Mouse (Mus musculus) kidney, adult 11 months (tissue): ENCODE data around the gene Gata3.

Experiments used
- DNase-seq: peaks from one replicate; pipeline ENCODE4 v3.0.0; 2022

Gata3 gene

DNA sequence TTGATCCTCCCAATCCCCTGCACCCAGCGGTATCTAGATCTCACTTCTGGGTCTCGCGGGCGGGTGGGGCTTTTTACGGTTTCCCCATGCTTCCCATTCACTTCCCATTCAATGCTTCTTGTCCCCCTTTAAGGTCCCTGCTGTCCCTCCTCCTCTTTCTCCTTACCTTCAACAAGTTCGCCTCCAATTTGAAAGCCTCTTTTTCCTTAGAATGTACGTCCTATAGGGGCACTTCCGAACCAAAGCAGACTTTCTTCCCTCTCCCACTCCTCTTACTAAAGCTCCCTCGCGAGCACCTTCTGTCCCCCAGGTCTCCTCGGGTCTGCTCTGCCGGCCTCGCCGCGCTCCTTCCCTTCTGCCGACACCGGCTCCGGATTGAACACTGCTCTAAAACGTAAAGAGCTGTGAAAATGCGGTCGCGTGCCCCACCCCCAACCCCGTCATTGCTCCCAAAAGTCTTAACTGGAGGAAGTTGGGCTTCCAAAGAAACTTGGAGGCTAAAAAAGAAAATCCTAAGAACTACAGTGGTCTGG lies at the start of gene Gata3:
Gata3 (minus strand) TSS at position 384 of the 533 bp plus-strand sequence.
- no peak for DNase-seq

DNA sequence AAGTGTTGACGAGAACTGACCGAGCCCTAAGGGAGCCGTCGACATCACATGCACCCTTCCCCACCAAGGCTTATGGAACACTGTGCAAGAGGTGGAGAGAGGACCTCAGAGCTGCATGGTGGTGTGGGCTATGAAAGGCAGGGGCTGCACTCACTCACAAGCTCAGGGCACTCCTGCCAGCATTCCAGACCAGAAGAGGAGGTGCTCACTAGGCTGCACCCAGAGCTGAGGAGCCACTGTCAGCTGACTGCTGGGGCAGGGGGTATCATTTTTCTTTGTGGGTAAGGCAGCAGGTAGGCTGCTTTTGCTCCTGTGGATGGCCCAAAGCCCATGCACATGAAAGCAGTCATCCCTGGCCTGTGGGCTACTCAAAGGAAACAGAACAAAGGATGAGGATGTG lies 49.4 kb upstream of the Gata3 start:
- DNase-seq: no peak

DNA sequence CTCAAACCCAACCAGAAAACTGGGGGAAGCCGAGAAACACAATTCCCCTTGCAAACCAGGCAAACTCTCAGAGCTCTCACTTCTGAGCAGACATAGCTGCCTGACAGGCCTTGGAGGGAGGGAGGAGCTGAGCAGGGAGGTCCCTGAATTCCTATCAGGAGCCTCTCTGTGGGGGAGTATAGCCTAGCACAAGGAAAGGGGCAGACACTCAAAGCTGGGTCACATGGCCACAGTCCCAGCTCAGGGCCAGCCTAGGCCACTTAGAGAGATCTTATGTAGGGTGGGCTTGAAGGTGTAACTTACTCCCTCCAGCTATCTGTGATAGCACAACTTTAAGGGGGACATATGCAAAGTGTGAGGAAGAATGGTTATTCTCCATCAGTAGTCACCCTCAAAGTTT lies 46.1 kb upstream of the Gata3 start:
- DNase-seq: no peak

DNA sequence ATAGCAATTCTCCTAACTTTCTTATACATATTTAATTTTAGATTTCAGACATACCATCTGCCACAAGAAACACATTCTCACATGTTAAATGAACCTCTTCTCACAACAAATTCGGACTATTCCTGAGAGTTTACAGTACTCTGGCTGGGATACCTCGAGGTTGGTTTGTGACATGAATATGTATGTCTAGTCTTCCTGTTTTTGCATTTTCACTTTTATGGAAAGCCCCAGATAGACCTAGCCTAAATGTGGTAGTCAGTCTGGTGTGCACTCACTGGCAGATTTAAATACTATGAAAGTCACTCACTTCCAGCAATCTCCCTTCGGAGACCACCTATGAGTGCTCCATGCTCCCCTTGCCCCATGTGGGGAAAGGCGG lies 37.1 kb upstream of the Gata3 start:
- DNase-seq: no peak

DNA sequence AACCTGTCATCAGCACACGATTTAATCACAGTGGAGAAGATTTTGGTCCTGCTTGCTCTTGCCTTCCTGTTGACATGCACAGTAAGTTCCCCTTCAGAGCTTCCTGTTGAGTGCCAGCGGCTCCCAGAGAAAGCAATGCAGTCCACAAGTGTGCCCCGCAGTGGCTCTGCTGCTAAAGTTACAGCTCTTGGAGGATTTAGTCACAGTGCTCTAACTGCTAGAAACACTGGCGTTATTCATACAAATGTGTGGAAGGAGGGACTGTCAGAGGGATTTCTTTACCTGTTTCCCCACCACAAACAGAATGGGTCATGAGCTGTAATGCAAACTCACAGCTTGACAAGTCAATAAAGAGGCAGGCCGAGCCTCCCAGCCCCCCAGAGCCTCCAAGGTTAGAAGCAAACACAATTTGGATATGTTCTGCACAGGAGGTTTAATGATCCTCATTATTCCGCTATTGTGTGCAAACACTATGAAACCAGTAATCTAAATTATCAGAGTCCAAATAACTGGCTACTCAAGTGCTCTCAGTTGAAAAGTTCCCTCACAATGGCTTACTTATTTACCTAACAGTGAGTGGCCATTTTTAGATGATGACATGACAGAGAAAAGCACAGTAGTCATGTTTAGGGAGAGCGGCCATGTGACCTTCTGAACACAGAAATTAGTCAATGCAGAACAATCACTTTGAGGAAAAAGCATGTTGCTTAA lies 36.5 kb upstream of the Gata3 start:
- no peak for DNase-seq

DNA sequence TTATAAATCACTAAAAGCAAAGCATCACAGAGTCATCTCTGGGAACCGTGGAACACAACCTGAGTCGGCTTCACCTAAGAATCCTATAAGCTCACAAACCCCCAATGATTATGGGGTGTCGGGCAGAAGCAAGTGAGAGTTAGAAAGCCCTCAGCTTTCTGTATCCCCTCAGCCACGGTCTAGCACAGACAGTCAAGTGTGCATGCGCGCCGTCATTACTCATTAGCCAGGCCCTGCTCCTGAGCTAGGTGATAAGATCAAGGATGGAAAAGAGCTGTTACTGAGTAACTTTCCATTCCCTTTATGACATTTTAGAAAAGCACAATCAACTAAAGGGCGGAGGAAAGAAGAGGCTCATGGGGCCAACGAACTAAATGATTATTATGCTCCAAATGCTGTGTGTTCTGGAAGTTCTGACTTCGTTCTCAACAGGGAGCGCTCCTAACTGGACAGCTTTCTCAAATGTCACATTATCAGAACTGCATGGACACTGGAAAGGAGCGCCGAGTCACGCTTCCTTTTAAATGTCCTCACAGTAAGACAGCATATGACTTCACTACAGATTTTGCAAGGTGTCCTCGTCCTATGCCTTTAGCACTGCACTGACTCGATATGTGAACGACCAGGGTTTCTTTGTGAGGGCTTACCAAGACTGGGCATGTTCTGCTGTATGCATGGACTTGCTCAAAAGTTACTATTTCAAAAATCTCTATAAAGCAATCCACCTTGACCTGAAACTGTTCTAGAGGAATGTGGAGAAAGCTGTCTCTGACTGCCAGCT lies 29.0 kb upstream of the Gata3 start:
- peak; percentile 74 for DNase-seq

DNA sequence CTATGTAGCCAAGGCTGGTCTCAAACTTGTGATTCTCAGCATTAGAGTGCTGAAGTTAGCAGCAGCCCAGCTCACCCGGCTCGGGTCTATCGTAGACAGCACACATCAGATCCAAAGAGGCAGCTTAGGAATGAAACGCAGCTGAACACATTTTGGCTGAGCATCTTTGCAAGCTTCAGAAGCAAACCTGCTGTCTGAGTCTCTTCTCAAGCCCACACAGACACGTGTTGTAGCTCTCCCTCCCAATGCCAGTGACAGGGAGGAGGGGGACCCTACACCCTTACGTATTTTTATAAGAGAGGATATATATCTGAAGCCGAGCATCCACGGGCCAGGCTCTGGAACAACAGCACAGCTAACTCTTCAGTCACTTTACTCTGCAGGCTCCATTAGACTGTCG lies 27.8 kb upstream of the Gata3 start:
- DNase-seq: no peak

DNA sequence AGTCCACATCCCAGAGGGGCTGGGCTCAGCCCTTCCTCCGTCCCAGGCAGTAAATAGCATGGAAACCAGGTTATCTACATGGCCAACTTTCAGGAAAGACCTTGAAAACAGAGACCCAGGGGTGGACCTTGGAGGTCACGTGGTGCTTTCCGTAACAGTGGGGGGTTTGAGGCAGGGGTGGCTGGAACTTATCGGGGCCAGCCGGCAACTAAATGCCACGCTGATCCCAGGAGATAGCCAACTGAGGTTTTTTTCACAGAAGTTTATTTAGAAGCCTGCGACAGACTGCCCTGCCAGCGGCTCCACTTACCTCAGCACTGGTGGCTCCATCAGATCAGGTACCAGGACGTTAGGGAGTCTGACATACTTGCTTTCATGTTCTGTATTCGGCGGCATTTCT lies 16.2 kb upstream of the Gata3 start:
- DNase-seq: peak; percentile 37

DNA sequence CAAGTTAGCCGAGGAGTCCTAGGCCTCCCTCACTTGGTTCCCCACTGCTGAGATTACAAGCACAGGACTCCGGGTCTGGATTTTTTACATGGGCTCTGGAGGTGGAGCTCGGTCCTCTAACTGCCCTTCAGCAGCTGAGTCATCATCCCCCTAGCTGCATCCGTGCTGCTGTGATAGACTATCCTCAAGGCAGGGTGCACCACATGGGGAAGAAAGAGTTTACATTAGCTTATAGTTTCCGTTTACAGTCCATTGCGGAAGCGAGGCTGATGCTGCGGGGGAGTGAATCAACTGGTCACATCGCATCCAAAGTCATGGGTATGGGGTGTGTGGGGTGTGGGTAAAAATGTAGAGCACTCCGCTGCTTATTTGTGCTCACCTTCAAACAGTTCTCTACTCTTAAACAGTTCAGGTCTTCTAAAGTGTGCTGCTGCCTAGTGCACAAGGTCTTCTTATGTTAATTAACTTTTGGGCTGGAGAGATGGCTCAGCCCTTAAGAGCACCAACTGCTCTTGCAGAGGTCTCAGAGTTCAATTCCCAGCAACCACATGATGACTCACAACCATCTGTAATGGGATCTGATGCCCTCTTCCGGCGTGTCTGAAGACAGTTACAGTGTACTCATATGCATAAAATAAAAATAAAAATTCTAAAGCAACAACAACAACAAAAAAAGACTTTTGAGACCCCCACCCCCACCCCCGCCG lies 14.2 kb upstream of the Gata3 start:
- DNase-seq: no peak

DNA sequence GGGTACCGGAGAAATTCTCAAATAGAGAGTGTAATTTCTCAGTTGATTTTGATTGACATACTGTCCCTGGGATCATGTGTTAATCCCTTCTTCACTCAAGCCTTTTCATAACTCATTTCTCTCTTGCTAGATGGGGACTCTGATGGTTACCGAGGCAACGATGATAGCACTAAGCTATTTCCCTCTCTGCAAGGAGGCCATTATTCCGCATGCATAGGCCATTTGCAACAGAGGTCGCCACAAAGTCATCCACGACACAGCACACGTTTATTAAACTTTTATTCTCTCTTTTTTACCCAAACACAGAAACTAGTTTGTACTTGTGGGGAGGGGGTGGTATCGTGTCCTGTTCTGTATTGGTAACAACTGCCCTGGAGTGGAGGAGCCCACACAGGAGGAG lies 8.0 kb upstream of the Gata3 start:
- no peak for DNase-seq

DNA sequence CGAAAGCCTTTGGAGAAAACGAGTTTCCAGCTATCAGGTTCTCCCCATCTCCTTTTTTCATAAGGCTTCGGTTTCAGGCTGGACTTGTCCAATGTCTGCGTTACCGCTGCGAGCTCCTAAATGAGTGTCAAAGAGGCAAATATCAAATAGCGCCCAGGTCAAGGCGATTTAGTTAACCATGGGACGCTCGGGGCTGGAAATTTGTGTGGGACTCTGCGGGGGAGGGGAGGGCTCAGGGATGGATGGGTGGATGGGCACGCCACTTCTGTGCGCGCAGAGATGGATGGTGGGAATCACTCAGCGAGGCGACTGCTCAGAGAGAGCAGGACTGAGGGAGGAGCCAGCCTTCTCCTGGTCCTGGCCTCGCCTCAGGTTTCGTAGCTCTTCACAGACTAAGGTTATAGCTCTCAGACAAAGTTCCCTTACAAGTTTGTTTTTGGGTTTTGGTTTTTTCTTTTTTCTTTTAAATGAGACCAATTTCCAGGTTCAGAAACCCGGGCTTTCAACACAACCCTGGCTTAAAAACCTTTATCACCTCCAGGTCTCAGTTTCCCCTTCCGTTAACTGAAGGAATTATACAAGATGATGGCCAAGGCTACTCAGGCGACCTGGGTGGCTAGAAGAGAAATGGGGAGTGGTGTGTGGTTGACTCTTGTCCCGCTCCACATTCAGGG lies 6.4 kb upstream of the Gata3 start:
- no peak for DNase-seq

DNA sequence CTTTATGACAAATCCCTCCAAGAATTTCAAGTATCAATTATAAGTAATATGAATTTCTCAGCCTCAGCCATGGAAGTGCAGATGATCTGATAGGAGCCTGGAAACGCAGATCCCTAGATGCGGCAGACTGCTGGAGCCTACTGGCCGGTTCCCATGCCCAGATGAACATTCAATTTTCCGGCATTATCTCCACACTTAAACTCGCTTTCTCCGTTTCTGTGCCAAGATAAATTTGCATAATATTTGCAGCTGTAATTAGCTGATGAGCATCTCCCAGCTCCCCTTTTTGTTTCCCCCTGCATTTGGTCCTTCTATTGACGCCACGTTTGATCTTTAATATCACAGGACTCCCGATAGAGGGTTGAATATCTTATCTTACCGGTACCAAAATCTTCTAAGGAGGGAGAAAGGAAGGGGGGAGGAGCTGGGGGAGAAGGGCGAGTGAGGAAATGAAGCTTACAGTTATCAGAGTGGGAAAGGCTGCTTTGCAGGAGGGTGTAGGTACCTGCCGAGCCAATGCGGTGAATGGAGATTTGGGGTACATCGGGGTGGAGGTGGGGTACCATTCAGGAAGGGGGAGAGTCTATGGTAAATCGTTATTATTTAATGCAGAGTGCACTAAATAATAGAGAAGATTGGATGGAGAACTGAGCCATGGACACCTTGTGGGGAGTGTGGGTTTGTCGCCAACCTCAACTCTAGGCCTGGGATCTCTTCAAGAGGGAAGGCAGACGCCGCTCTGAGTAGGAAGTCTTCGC lies 5.2 kb upstream of the Gata3 start:
- no peak for DNase-seq

DNA sequence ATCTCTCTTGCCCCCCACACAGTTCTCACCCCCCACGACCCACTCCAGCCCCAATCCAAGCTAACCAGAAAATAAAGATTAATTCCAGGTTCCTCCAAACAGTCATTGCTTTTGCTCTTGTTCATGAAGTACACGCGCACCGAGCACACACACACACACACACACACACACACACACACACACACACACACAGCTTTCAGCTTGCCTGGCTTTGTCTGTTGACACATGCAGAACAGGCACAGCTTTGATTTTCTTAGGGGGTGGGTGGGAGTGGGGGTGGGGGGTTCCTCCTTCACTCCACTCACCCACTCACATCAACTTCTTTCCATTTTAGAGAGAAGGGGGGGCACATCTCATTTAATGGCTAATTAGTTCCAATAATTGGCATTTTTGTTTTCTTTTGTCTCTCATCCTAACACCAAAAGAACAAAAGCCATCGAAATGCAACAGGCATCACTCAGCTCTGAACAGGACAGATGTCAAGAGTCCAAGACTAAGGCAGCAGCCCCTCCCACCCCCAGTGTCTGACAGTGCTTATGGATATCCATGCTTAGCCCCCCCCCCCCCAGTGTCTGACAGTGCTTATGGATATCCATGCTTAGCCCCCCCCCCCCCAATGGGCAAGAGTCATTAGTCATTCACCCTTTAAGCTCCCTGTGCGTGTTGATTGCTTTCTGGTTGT lies 3.6 kb upstream of the Gata3 start:
- no peak for DNase-seq

DNA sequence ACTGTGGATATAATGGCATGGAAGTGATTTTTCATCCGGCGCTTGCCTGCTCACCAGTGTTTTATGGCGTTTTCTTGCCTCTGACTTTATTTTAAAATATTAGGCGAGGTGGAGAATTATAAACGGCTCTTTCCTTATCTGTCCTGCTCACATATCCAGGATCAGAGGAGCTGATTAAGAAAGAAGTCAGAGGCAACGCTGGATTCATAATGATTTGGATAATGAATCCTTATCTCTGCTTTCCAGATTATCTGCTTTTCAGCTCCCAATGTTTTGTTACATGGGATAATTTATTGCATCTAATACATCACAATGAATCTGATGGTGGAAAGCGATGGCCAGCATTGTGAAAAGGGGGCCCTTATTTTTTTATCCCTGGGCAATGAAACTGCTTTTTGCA lies 2.7 kb upstream of the Gata3 start:
- no peak for DNase-seq

DNA sequence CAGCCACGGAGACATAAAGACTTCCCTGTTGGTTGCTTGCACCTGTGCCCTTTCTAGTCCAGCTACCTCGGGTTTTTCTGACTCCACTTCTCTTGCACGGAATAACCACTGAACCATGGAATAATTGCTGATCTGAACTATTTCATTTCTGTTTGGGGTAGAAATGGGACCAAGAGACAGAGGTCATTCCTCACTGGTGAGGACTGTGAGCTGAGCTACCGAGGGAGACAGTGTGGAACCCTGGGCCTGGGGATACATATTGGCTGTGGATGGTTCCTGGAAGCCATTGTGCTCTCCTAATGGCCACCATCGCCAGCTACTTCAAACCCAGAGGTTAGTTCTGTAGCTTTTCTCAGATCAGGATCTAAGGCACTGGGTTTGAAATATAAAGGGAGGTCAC lies 1.1 kb upstream of the Gata3 start:
- DNase-seq: no peak

DNA sequence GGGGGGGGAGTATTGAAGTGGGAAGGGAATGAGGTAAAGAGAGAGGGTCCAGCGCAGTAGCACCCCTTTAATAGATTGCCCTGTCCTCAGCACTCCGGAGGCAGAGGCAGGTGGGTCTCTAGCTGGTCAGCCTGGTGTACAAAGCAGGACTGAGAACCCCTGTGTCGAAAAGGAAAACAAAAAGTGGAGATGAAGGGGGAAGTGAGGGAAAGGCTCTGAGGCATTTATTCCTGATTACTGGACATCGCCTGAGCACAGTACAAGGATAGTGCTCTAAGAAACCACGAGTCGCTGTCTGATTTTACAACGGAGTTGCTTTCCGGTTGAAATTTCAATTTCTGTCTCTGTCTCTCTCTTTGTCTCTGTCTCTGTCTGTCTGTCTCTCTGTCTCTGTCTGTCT lies 417 bp upstream of the Gata3 start:
- no peak for DNase-seq

DNA sequence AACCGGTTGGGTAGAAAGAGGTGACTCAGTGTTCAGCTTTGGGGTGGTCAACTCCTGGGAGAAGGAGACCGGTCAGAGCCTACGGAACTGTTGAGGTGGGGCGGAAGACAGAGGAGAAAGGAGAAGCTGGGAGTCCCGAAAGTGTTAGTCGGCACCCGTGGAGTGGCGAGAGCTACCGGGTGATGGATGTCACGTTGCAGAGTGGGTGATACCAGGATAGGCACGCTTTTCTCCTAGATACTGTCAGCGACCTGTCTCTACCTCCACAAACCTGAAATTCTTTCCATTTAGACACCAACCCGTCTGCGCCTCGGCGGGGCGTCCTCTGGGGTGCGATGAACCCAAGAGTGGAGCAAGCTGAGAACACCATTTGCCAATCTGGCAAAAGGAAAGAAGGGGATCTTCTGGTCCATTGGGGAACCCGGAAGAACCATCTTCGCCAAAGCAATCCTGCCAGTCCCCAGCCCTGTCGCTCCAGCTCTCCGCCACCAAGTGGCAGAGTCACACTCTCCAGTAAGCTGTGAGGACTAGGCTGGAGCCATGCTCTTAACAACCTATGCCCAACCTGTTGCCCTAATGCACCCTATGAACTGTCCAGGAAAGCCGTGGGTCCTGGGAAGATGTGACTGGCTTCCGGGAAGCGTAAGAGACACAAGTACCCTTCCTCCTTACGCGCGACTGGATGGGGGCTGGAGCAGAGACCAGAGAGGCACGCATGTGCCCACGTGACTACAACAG lies 752 bp downstream of the Gata3 start, which contains the start of gene 9230102O04Rik:
9230102O04Rik (minus strand) TSS at position 628 of the 738 bp plus-strand sequence.
- DNase-seq: peak; percentile 60

DNA sequence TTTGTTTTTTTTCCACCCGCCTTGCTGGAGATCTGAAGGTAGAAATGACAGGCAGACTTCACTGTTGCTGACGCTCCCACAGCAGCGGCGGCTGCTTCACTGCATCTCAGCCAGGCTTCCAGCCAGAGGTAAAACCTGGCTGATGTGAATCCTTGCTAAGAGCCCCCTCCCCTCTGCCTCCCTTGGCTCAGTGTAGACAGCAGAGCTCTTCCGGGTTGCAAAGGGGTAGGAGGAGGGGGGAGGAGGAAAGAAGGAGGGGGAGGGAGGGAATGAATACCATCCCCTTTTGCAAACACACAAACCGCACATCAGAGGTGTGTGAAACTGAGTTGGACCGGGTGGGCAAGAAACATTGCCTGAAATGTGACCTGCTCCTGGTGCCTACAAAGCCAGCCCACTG lies 2.2 kb downstream of the Gata3 start:
- no peak for DNase-seq

DNA sequence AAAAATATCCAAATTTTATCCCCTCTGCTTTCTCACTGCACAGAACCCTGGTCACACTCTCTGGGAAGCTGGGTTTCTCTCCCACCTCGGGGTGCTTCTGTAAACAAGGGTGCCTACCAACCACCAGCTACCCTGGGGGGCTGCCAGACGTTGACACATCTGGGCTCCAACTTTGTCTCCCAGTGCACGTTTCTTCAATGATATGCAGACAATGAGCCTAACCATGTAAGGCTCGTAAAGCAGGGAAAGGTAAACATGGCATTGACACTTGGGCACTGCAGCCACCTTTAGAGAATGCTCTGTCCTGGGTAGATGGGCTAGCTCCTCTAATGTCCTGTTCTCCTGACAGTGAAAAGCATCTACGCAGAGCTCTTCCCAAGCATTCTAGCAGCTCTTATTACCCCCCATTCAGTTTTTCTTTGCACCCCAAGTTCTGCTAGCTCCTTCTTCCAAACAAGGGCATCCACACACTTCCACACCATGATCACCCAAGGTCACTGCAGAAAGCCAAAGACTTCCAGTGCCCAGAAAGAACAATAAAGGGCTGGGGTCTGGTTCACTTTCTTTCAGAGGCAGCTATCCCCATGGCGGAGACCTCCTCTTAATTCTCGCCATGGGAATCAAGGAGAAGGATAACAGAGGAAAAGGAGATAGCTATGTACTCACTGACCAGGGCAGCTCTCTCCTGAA lies 2.8 kb downstream of the Gata3 start:
- no peak for DNase-seq

DNA sequence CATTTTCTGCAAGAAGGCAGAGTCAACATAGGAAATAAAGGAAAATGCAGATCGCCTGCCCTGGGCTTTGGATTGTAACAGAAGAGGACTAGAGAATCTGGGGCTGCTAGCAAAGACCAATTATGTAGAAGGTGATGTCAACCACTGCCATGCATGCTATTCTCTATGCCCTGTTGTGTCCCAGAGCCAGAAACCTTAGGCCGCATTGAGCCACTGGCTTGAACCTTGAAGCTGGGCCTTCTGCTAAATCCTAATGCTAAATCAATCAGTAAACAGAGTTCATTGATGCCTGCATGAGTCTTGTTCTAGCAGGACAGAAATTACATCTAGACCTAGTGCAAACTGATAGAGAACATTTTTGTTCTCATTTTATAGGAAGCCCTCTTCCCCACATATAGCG lies 3.8 kb downstream of the Gata3 start:
- no peak for DNase-seq
